ENCODE assay signal across 7 mouse cellular contexts in the genomic region with DNA sequence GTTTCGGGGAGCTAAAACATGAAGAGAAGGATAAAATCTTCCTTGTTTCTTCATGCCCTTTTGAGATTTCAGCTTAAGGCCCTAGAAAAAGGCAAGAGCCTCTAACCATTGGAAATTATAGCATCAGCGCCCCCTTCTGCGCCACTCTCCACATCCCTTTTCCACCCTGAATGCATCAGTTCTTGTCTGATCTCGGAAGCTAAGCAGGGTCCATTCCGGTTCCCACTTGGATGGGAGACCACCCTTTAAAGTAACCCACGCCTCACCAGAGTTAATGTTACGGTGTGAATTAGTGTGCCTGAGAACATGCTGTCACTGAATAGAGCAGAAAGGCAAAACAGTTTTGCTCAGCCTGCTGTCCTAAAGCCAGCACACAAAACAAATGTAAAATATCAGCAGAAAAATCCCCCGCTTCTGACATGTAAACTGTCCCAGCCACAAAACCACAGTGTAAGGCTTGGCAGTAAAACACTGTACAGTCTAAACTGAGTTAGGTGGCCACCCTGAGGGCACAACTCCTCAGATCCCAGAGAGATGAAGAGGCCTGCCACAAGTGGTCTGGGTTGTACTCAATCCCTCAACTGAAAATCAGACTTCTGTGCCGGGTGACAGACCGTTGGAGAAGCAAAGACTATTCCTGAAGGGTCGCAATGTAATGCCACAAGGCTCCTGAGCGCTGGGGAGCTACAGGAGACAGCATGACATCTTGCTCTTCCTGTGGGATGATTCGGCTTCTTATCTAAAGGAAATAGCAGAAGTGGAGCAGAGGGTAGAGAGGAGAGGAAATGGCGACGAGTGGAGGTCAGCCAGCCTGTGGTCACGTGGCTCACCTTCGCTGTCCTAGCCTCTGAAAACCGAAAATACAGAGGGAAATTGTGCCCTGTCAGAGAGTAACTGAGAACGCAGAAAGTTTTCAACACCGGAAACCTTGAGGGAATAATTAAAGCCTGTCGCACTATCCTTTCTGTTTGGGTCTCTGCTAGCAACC.
DNase-seq lines count a peak whose midpoint lies in the region; ATAC-seq and TF ChIP-seq lines count a peak whose summit lies in the region.

No protein-coding gene starts in this region.

- no peaks in the 10 kb centered on the region for H3K27me3 ChIP-seq in kidney, embryonic 15.5 days
- H3K27me3 ChIP-seq in lung, postnatal 0 days (replicated peaks; ENCODE audit: insufficient read depth, low read length) = no peaks in the 10 kb centered on the region
- H3K27me3 ChIP-seq in stomach, postnatal 0 days (ENCODE audit: control insufficient read depth, insufficient read depth, low read length) = no peaks in the 10 kb centered on the region

- DNase-seq in ovary, postnatal 36 days (ENCODE audit: low spot score) = peak; percentile 18
- no peak for DNase-seq in ovary, adult 18-20 months (ENCODE audit: low spot score)
- DNase-seq in adrenal gland, postnatal 14 days = peak; percentile 40
- peak; percentile 46 for DNase-seq in lung, postnatal 0 days (ENCODE audit: low spot score)
- no peak for DNase-seq in stomach, postnatal 0 days (ENCODE audit: low spot score)

- no peak for TF ChIP-seq EP300 in lung, postnatal 0 days (IDR thresholded peaks at IDR 0.05)
- TF ChIP-seq EP300 in stomach, postnatal 0 days (optimal IDR thresholded peaks at IDR 0.05) = no peak

- no peak overlapping the region for H3K9ac ChIP-seq in kidney, embryonic 15.5 days
- H3K9ac ChIP-seq in lung, postnatal 0 days (replicated peaks; ENCODE audit: low read depth) = no peak overlapping the region
- no peak overlapping the region for H3K9ac ChIP-seq in stomach, postnatal 0 days (ENCODE audit: low read length)

- 51% methylated on average over 21 of the region's 21 CpGs for WGBS in kidney, embryonic 15.5 days
- 35% methylated on average over 21 of the region's 21 CpGs for WGBS in lung, postnatal 0 days
- 51% methylated on average over 21 of the region's 21 CpGs for WGBS in stomach, postnatal 0 days

- no peaks in the 10 kb centered on the region for H3K9me3 ChIP-seq in kidney, embryonic 15.5 days (replicated peaks)
- no peaks in the 10 kb centered on the region for H3K9me3 ChIP-seq in lung, postnatal 0 days (ENCODE audit: low read length)
- H3K9me3 ChIP-seq in stomach, postnatal 0 days (ENCODE audit: control insufficient read depth, low read length) = no peaks in the 10 kb centered on the region

- no peak overlapping the region for H3K4me2 ChIP-seq in kidney, embryonic 15.5 days
- H3K4me2 ChIP-seq in lung, postnatal 0 days (replicated peaks; ENCODE audit: low read depth, low read length) = peak overlapping the region; percentile 35
- no peak overlapping the region for H3K4me2 ChIP-seq in stomach, postnatal 0 days (replicated peaks; ENCODE audit: low read depth)

- H3K27ac ChIP-seq in kidney, embryonic 15.5 days = no peak overlapping the region
- H3K27ac ChIP-seq in lung, postnatal 0 days (ENCODE audit: low read length) = peak overlapping the region; percentile 38
- H3K27ac ChIP-seq in stomach, postnatal 0 days (replicated peaks) = no peak overlapping the region; the same call in 1 of the 2 replicates

- no peak overlapping the region for H3K4me3 ChIP-seq in kidney, embryonic 15.5 days (replicated peaks)
- H3K4me3 ChIP-seq in lung, postnatal 0 days (ENCODE audit: low read depth, low read length) = no peak overlapping the region
- no peak overlapping the region for H3K4me3 ChIP-seq in stomach, postnatal 0 days (ENCODE audit: low read depth, low read length)

- H3K36me3 ChIP-seq in kidney, embryonic 15.5 days = no peaks in the 10 kb centered on the region
- H3K36me3 ChIP-seq in lung, postnatal 0 days (ENCODE audit: insufficient read depth, low read length) = no peaks in the 10 kb centered on the region
- no peaks in the 10 kb centered on the region for H3K36me3 ChIP-seq in stomach, postnatal 0 days (ENCODE audit: control insufficient read depth, insufficient read depth, low read length)

- H3K4me1 ChIP-seq in kidney, embryonic 15.5 days = peaks cover 15% of the 10 kb centered on the region
- H3K4me1 ChIP-seq in lung, postnatal 0 days (ENCODE audit: insufficient read depth, low read depth, low read length) = no peaks in the 10 kb centered on the region
- no peaks in the 10 kb centered on the region for H3K4me1 ChIP-seq in stomach, postnatal 0 days (replicated peaks; ENCODE audit: control insufficient read depth, insufficient read depth)

- peak; percentile 52 for TF ChIP-seq CTCF in lung, postnatal 0 days (IDR thresholded peaks at IDR 0.05)
- peak; percentile 59 for TF ChIP-seq CTCF in stomach, postnatal 0 days (IDR thresholded peaks at IDR 0.05; ENCODE audit: low read depth)

- ATAC-seq in frontal cortex, adult (ENCODE audit: low TSS enrichment) = peak; percentile 72
- peak; percentile 41; the same call in 1 of the 2 replicates for ATAC-seq in kidney, embryonic 15.5 days (replicated peaks; ENCODE audit: low FRiP score)
- peak; percentile 66 for ATAC-seq in lung, postnatal 0 days
- ATAC-seq in stomach, postnatal 0 days (ENCODE audit: low FRiP score, low TSS enrichment) = peak; percentile 12; the same call in 1 of the 2 replicates

Comparison
In these comparisons a context has a peak if more than half of its experiments do, and no peak if none do; other contexts are left out.
1. DNase-seq: peak in ovary, postnatal 36 days (single experiment), adrenal gland, postnatal 14 days (single experiment) and lung, postnatal 0 days (single experiment); none in ovary, adult 18-20 months (single experiment) and stomach, postnatal 0 days (single experiment).
2. ATAC-seq: peak in every context shown above with its lines; median percentile 72 in frontal cortex, adult; 66 in lung, postnatal 0 days; 41 in kidney, embryonic 15.5 days; 12 in stomach, postnatal 0 days.